10 mouse cellular contexts compared by ENCODE assay signal in genomic region chr15:31476678-31477077, GRCm38 (mm10).
"Had no signal": no experiment of that assay in that cellular context is flagged by ENCODE, and none has a peak within 500 bp of the region (broad histone marks: within the 10 kb centered on the region; RNA-seq: fewer than 3 reads in every experiment).

No protein-coding gene starts in this region.

- DNase-seq: kidney, postnatal 4 days; liver; liver, embryonic 13.5 days; liver, postnatal 0 days; lung, postnatal 36 days; right cerebral cortex, postnatal 25 days had no signal

- H3K9me3 ChIP-seq: limb, embryonic 12.5 days; liver, embryonic 13.5 days; midbrain, embryonic 13.5 days had no signal

- ATAC-seq: liver, postnatal 0 days; midbrain, embryonic 13.5 days had no signal

- H3K4me2 ChIP-seq: limb, embryonic 12.5 days; liver, embryonic 13.5 days; midbrain, embryonic 13.5 days had no signal

- H3K4me1 ChIP-seq: limb, embryonic 12.5 days; liver, embryonic 13.5 days; midbrain, embryonic 13.5 days had no signal

- H3K27me3 ChIP-seq: limb, embryonic 12.5 days; liver, embryonic 13.5 days; midbrain, embryonic 13.5 days had no signal

- H3K9ac ChIP-seq: limb, embryonic 12.5 days; liver, embryonic 13.5 days; liver, postnatal 0 days; midbrain, embryonic 13.5 days had no signal

- H3K4me3 ChIP-seq: layer of hippocampus, adult 2 months; limb, embryonic 12.5 days; liver, embryonic 13.5 days; midbrain, embryonic 13.5 days had no signal

- H3K27ac ChIP-seq: kidney, postnatal 0 days; layer of hippocampus, adult 2 months; limb, embryonic 12.5 days; liver, embryonic 13.5 days; midbrain, embryonic 13.5 days had no signal
